Mouse (Mus musculus) neural tube, postnatal 0 days (tissue): Measurements from ENCODE around the gene Abhd17c. TPM values are rescaled to one million over a fixed set of nuclear protein-coding genes. Genes with fewer than 3 reads are reported as not detected.

Experiments
- polyA plus RNA-seq: library from polyadenylated mRNA; unstranded; fragments of >200 nt; fragmentation: Nextera tagmentation; extraction: Ambion mirVana; gene quantifications from 2 replicates; pipeline ENCODE4 v1.2.1, GENCODE M21; 2015

Gene Abhd17c
- 75.0 and 86.8 TPM in 2 replicates for polyA plus RNA-seq

GRCm38 (mm10) chr7:84151001-84151959 is at the start of gene Abhd17c:
Gene Abhd17c (minus strand): TSS chr7:84151893.

GRCm38 (mm10) chr7:84086039-84086829 is 65.5 kb downstream of the Abhd17c start, which contains the start of gene Cemip:
Gene Cemip (minus strand): TSS chr7:84086502.

Other genes with a start within 250 kb of the Abhd17c start
- 0.83 and 1.2 TPM in 2 replicates for gene Cemip, start 65.4 kb downstream of the Abhd17c start, polyA plus RNA-seq